Mouse (Mus musculus): ENCODE results near the gene Larp1b. TPM values are rescaled to one million over a fixed set of nuclear protein-coding genes. Genes with fewer than 3 reads are reported as not detected.

Gene Larp1b
- polyA plus RNA-seq, 1 experiment from 2014 or later, result 2.7 TPM

- DNase-seq (ENCODE audit: low spot score), result peak; percentile 14
Observed at GRCm38 (mm10) chr3:41009990-41010389, 60.4 kb downstream of the Larp1b start.

GRCm38 (mm10) chr3:41010701-41011100, 61.1 kb downstream of the Larp1b start:
- no peak overlapping the region for H3K4me3 ChIP-seq (ENCODE audit: low read depth, low read length)
- H3K4me2 ChIP-seq (ENCODE audit: low read length), result no peak overlapping the region
- DNase-seq (ENCODE audit: low spot score) (no peak), ATAC-seq (no peak)
- H3K27ac ChIP-seq (ENCODE audit: low read depth, low read length), result no peak overlapping the region
- H3K4me1 ChIP-seq (ENCODE audit: control insufficient read depth, insufficient read depth, low read length), result no peaks in the 10 kb centered on the region
- no peaks in the 10 kb centered on the region for H3K9me3 ChIP-seq (replicated peaks; ENCODE audit: control insufficient read depth, low read length)
- no peak overlapping the region for H3K9ac ChIP-seq (ENCODE audit: low read length)
- 88% methylated on average over 6 of the region's 6 CpGs for WGBS
- no peaks in the 10 kb centered on the region for H3K36me3 ChIP-seq (ENCODE audit: control insufficient read depth, insufficient read depth, low read length)
- no peaks in the 10 kb centered on the region for H3K27me3 ChIP-seq (replicated peaks; ENCODE audit: control insufficient read depth, insufficient read depth, low read length)

More at GRCm38 (mm10) chr3:41009990-41010389, 60.4 kb downstream of the Larp1b start:
- WGBS, result 86% methylated on average over 3 of the region's 3 CpGs
- Histone ChIP-seq H3K36me3 (ENCODE audit: control insufficient read depth, insufficient read depth, low read length) (no peaks in the 10 kb centered on the region), H3K27me3 (replicated peaks; ENCODE audit: control insufficient read depth, insufficient read depth, low read length) (no peaks in the 10 kb centered on the region), H3K4me1 (ENCODE audit: control insufficient read depth, insufficient read depth, low read length) (no peaks in the 10 kb centered on the region), H3K4me2 (ENCODE audit: low read length) (no peak overlapping the region), H3K27ac (ENCODE audit: low read depth, low read length) (no peak overlapping the region), H3K4me3 (ENCODE audit: low read depth, low read length) (no peak overlapping the region), H3K9me3 (replicated peaks; ENCODE audit: control insufficient read depth, low read length) (no peaks in the 10 kb centered on the region), H3K9ac (ENCODE audit: low read length) (no peak overlapping the region)
- ATAC-seq, result no peak

GRCm38 (mm10) chr3:41012451-41012850, 62.8 kb downstream of the Larp1b start:
- no peaks in the 10 kb centered on the region for H3K4me1 ChIP-seq (ENCODE audit: control insufficient read depth, insufficient read depth, low read length)
- WGBS, result 96% methylated on average over 7 of the region's 7 CpGs
- H3K36me3 ChIP-seq (ENCODE audit: control insufficient read depth, insufficient read depth, low read length), result no peaks in the 10 kb centered on the region
- H3K4me2 ChIP-seq (ENCODE audit: low read length), result no peak overlapping the region
- no peaks in the 10 kb centered on the region for H3K27me3 ChIP-seq (replicated peaks; ENCODE audit: control insufficient read depth, insufficient read depth, low read length)
- H3K4me3 ChIP-seq (ENCODE audit: low read depth, low read length), result no peak overlapping the region
- no peak for ATAC-seq
- no peak overlapping the region for H3K9ac ChIP-seq (ENCODE audit: low read length)
- no peaks in the 10 kb centered on the region for H3K9me3 ChIP-seq (replicated peaks; ENCODE audit: control insufficient read depth, low read length)
- H3K27ac ChIP-seq (ENCODE audit: low read depth, low read length), result no peak overlapping the region
- no peak for DNase-seq (ENCODE audit: low spot score)

GRCm38 (mm10) chr3:41014946-41015345, 65.3 kb downstream of the Larp1b start:
- ATAC-seq, result no peak
- Histone ChIP-seq H3K27ac (ENCODE audit: low read depth, low read length) (no peak overlapping the region), H3K36me3 (ENCODE audit: control insufficient read depth, insufficient read depth, low read length) (no peaks in the 10 kb centered on the region), H3K4me2 (ENCODE audit: low read length) (no peak overlapping the region), H3K4me3 (ENCODE audit: low read depth, low read length) (no peak overlapping the region), H3K4me1 (ENCODE audit: control insufficient read depth, insufficient read depth, low read length) (no peaks in the 10 kb centered on the region), H3K9me3 (replicated peaks; ENCODE audit: control insufficient read depth, low read length) (no peaks in the 10 kb centered on the region), H3K27me3 (replicated peaks; ENCODE audit: control insufficient read depth, insufficient read depth, low read length) (no peaks in the 10 kb centered on the region), H3K9ac (ENCODE audit: low read length) (no peak overlapping the region)
- WGBS, result 82% methylated on average over 6 of the region's 6 CpGs
- DNase-seq (ENCODE audit: low spot score), result no peak

DNA sequence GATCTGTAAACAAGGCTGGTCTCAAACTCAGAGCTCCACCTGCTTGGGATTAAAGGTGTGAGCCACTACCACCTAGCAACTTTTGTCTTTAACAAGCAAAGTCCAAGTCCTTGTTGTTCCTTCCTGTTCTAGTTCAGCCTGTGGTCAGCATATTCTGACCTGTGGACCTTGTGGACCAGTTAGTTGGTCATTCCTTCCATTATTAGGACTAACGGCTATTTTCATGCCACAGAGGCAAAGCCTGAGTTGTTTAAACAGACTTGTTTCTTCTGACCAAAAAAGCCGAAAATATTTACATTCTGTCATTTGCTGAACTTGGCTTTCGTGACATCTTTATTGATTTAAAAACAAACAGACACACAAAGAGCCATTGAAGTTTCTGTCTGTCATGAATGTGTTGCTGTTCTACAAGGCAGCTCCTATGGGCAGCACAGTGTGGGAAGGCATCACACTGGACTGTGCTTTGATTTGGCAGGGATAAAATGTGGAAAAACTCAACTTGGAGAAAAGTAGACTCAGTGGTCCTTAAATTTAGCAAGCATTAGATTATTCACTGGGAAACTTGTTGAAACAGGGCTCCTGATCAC, 68.5 kb downstream of the Larp1b start:
- no peaks in the 10 kb centered on the region for H3K36me3 ChIP-seq (ENCODE audit: control insufficient read depth, insufficient read depth, low read length)
- H3K9me3 ChIP-seq (replicated peaks; ENCODE audit: control insufficient read depth, low read length), result no peaks in the 10 kb centered on the region
- H3K4me1 ChIP-seq (ENCODE audit: control insufficient read depth, insufficient read depth, low read length), result no peaks in the 10 kb centered on the region
- DNase-seq (ENCODE audit: low spot score) (no peak), ATAC-seq (no peak)
- H3K27me3 ChIP-seq (replicated peaks; ENCODE audit: control insufficient read depth, insufficient read depth, low read length), result no peaks in the 10 kb centered on the region
- no peak overlapping the region for H3K9ac ChIP-seq (ENCODE audit: low read length)
- WGBS, result 87% methylated on average over 3 of the region's 3 CpGs
- no peak overlapping the region for H3K4me2 ChIP-seq (ENCODE audit: low read length)
- H3K4me3 ChIP-seq (ENCODE audit: low read depth, low read length), result no peak overlapping the region
- H3K27ac ChIP-seq (ENCODE audit: low read depth, low read length), result no peak overlapping the region

GRCm38 (mm10) chr3:41020687-41021086, 71.1 kb downstream of the Larp1b start:
- Histone ChIP-seq H3K36me3 (ENCODE audit: control insufficient read depth, insufficient read depth, low read length) (no peaks in the 10 kb centered on the region), H3K9ac (ENCODE audit: low read length) (no peak overlapping the region), H3K4me1 (ENCODE audit: control insufficient read depth, insufficient read depth, low read length) (no peaks in the 10 kb centered on the region), H3K4me2 (ENCODE audit: low read length) (no peak overlapping the region), H3K27me3 (replicated peaks; ENCODE audit: control insufficient read depth, insufficient read depth, low read length) (no peaks in the 10 kb centered on the region), H3K9me3 (replicated peaks; ENCODE audit: control insufficient read depth, low read length) (no peaks in the 10 kb centered on the region), H3K4me3 (ENCODE audit: low read depth, low read length) (no peak overlapping the region), H3K27ac (ENCODE audit: low read depth, low read length) (no peak overlapping the region)
- 95% methylated on average over 7 of the region's 7 CpGs for WGBS
- ATAC-seq (no peak), DNase-seq (ENCODE audit: low spot score) (no peak)

DNA sequence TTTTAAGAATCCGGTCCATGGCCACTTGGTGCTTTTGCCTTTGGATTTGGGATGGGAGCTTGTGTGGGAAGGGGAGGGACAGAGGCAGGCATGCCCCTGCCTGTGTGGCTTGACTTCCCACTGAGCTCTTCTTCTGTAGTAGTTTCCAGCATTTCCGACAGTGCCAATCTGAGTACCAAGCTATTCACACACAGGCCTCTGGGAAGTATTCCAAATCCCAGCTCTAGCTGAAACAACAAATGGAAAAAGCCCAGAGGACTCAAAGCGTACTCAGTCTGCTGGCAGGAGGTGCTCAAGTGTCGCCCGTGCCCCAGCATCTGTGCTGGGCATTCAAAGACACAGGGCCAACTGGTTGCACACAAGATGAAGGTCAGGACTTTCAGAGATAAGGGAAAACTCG, 72.4 kb downstream of the Larp1b start:
- H3K27ac ChIP-seq (ENCODE audit: low read depth, low read length), result no peak overlapping the region
- H3K4me1 ChIP-seq (ENCODE audit: control insufficient read depth, insufficient read depth, low read length), result no peaks in the 10 kb centered on the region
- no peak overlapping the region for H3K9ac ChIP-seq (ENCODE audit: low read length)
- 30% methylated on average over 6 of the region's 6 CpGs for WGBS
- DNase-seq (ENCODE audit: low spot score), result peak; percentile 86
- no peaks in the 10 kb centered on the region for H3K27me3 ChIP-seq (replicated peaks; ENCODE audit: control insufficient read depth, insufficient read depth, low read length)
- H3K4me2 ChIP-seq (ENCODE audit: low read length), result no peak overlapping the region
- no peaks in the 10 kb centered on the region for H3K36me3 ChIP-seq (ENCODE audit: control insufficient read depth, insufficient read depth, low read length)
- H3K4me3 ChIP-seq (ENCODE audit: low read depth, low read length), result no peak overlapping the region
- ATAC-seq, result peak; percentile 78; the same call in 1 of the 2 replicates
- H3K9me3 ChIP-seq (replicated peaks; ENCODE audit: control insufficient read depth, low read length), result no peaks in the 10 kb centered on the region

DNA sequence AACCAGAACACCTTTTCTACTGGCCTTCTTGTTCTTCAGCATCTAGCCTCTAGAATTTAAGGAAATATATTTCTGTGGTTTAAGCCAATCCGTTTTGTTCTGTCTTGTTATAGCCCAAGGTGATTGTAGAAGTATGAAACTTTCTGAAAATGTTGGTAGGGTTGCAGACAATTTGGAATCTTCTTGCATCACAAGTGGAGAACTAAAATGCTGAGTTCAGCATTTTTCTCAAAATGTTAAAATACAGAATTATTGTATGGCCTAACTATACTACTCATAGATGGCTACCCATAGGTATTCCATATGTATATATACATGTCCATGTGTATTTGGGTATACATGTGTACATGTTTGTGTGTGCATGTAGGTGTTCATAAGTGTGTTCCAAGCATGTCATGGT, 81.1 kb downstream of the Larp1b start:
- H3K27me3 ChIP-seq (replicated peaks; ENCODE audit: control insufficient read depth, insufficient read depth, low read length), result no peaks in the 10 kb centered on the region
- no peak overlapping the region for H3K4me2 ChIP-seq (ENCODE audit: low read length)
- H3K4me1 ChIP-seq (ENCODE audit: control insufficient read depth, insufficient read depth, low read length), result no peaks in the 10 kb centered on the region
- WGBS, result 84% methylated on average over 1 of the region's 1 CpGs
- H3K9ac ChIP-seq (ENCODE audit: low read length), result no peak overlapping the region
- H3K36me3 ChIP-seq (ENCODE audit: control insufficient read depth, insufficient read depth, low read length), result no peaks in the 10 kb centered on the region
- no peak for ATAC-seq
- no peak overlapping the region for H3K27ac ChIP-seq (ENCODE audit: low read depth, low read length)
- DNase-seq (ENCODE audit: low spot score), result no peak
- H3K9me3 ChIP-seq (replicated peaks; ENCODE audit: control insufficient read depth, low read length), result no peaks in the 10 kb centered on the region
- H3K4me3 ChIP-seq (ENCODE audit: low read depth, low read length), result no peak overlapping the region

DNA sequence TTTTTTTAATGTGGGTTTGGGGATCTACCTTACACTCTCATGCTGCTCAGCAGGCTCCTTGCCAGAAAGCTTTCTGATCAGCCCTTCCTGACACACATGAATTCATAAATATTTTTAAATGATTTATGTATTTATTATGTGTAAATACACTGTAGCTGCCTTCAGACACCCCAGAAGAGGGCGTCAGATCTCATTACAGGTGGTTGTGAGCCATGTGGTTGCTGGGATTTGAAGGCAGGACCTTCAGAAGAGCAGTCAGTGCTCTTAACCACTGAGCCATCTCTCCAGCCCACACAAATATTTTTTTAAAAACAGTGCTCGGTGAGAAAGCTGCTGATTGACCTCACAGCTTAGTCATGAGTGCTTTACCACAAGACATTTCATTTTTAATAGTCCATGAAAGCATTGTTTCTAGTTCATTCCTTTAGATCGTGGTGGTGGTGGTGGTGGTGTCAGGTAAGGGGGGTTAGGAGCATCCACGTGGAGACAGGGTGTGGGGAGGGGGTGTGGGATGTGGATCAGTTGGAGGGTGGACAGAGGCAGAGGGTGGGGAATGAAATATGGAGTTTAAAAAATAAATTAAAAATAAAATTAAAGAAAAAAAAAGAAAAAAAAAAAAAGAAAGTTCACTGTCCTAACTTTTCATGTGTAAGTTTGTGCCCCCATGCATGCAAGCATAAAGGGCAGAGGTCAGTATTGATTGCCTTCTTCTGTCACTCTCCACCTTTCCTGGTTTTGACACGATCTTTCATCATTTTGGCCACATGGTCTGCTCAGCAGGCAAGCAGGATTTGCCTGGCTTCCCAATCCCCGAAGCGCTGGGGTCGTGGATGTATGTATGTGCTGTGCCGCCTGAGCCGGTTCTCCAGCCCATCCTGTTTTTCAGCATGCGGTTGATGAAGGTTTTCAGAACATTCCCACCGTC, 81.9 kb downstream of the Larp1b start:
- Histone ChIP-seq H3K4me3 (ENCODE audit: low read depth, low read length) (no peak overlapping the region), H3K36me3 (ENCODE audit: control insufficient read depth, insufficient read depth, low read length) (no peaks in the 10 kb centered on the region), H3K9ac (ENCODE audit: low read length) (no peak overlapping the region), H3K27me3 (replicated peaks; ENCODE audit: control insufficient read depth, insufficient read depth, low read length) (no peaks in the 10 kb centered on the region), H3K4me2 (ENCODE audit: low read length) (no peak overlapping the region), H3K27ac (ENCODE audit: low read depth, low read length) (no peak overlapping the region), H3K9me3 (replicated peaks; ENCODE audit: control insufficient read depth, low read length) (no peaks in the 10 kb centered on the region), H3K4me1 (ENCODE audit: control insufficient read depth, insufficient read depth, low read length) (no peaks in the 10 kb centered on the region)
- DNase-seq (ENCODE audit: low spot score), result no peak
- 86% methylated on average over 12 of the region's 12 CpGs for WGBS
- ATAC-seq, result no peak

Measured in forebrain, embryonic 14.5 days (tissue).